Mouse (Mus musculus): ENCODE measurements around the gene Nsd2.

Nsd2 gene

DNA sequence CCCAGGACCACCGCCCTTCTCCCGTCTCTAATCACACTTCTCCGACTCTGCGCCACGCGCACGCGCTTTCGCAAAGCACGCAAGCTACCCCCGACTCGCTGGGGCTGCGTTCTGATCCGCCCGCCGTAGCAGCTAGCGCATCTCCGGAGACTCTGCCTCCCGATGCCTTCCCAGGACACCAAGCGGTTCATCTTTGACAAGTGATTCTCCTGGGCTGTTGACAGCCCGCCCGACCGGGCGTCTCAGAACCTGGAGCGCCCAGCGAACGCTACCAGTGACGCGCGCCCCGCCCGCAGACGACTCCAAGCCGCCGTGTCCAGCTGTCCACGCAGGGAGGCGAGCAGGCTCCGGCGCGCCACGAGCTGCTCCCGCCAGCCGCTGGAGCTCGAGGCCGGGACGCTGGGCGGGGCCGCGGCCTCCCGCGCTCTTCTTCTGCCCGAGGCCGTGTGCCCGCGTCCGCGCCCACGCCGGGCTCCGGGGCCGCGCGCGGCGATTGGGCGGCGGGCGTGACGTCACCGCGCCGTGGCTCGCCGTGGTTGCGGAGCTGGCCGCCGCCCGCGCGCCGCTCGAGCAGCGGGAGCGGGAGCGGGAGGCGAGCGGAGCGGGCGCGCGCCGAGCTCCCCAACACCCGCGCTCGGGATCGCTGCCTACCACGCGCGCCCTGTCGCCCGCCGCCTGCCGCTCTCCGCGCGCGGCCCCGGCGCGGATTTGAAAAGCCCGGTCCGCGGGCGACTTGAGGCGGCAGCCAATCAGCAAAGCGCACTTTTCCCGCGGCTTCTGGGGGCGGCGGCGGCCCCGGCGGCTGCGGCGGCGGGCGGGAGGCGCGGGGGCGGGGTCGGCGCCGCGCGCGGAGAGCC, at the start of gene Nsd2:
Nsd2 (plus strand) TSS at position 850 of the 857 bp plus-strand sequence.
- WGBS = 1% methylated on average over 125 of the region's 136 CpGs

GRCm38 (mm10) chr5:33781964-33782344, 38.6 kb upstream of the Nsd2 start:
- WGBS = 3% methylated on average over 11 of the region's 11 CpGs

- under 1% methylated on average over 64 of the region's 65 CpGs for WGBS
Measured at GRCm38 (mm10) chr5:33782345-33782998, 38.1 kb upstream of the Nsd2 start, which contains the start of gene Letm1. TSS of gene Letm1 (minus strand) at chr5:33782817.

GRCm38 (mm10) chr5:33782999-33783390, 37.5 kb upstream of the Nsd2 start:
- WGBS = 6% methylated on average over 6 of the region's 6 CpGs

- 79% methylated on average over 5 of the region's 5 CpGs for WGBS
Measured at GRCm38 (mm10) chr5:33791912-33792643, 28.4 kb upstream of the Nsd2 start.

DNA sequence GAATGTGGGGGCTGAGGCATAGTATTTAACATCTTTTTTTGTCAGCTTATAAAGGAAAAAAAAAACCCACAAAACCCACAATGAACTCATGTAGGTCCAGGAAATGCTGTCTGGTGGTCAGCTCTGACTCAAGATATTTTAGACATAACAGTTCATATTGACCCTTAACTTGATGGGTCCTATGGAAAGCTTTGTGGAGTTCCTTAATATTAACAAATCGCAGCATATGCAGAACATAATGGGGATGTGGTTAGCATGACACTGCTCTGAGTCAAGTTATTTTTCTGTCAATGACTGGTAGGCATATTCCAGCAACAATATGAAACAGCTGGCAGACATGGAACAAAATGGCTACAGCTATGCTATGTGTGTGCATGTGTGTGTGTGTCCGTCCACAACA, 17.2 kb upstream of the Nsd2 start:
- 89% methylated on average over 2 of the region's 2 CpGs for WGBS

DNA sequence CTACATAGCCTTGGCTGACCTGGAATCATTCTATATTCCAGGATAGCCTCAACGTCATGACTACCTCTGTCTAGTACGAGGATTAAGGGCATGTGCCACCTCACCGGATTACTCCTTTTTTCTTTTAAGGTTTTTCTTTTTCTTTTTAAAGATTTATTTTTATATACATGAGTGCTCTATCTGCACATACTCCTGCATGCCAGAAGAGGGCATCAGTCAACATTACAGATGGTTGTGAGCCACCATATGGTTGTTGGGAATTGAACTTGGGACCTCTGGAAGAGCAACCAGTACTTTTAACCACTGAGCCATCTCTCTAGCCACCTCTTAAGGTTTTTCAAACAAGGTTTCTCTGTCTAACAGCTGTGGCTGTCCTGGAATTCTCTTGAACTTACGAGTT, 9.0 kb upstream of the Nsd2 start:
- 86% methylated on average over 4 of the region's 4 CpGs for WGBS

GRCm38 (mm10) chr5:33816008-33816725, 4.4 kb upstream of the Nsd2 start:
- 87% methylated on average over 6 of the region's 6 CpGs for WGBS

DNA sequence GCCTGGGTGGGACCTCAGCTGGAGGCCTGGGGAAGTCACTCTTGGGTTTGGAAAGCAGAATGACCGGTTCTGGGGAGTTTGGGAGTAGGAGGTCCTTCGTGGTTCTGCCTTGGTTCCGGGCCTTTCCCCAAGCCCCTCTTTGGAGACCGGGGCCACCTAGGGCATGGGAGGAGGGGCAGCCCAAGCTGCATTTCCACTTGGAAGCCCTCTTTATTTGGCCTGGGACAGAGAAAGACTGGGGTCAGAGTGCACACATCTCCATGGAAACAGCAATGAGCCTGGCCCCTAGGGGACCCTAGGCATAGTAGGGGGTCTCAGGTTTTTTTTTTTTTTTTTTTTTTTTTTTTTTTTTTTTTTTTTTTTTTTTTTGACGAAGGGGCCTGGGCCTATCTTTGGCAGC, 2.4 kb upstream of the Nsd2 start:
- WGBS = 43% methylated on average over 5 of the region's 5 CpGs

- 7% methylated on average over 9 of the region's 9 CpGs for WGBS
Measured at GRCm38 (mm10) chr5:33819141-33819875, 1.2 kb upstream of the Nsd2 start.

DNA sequence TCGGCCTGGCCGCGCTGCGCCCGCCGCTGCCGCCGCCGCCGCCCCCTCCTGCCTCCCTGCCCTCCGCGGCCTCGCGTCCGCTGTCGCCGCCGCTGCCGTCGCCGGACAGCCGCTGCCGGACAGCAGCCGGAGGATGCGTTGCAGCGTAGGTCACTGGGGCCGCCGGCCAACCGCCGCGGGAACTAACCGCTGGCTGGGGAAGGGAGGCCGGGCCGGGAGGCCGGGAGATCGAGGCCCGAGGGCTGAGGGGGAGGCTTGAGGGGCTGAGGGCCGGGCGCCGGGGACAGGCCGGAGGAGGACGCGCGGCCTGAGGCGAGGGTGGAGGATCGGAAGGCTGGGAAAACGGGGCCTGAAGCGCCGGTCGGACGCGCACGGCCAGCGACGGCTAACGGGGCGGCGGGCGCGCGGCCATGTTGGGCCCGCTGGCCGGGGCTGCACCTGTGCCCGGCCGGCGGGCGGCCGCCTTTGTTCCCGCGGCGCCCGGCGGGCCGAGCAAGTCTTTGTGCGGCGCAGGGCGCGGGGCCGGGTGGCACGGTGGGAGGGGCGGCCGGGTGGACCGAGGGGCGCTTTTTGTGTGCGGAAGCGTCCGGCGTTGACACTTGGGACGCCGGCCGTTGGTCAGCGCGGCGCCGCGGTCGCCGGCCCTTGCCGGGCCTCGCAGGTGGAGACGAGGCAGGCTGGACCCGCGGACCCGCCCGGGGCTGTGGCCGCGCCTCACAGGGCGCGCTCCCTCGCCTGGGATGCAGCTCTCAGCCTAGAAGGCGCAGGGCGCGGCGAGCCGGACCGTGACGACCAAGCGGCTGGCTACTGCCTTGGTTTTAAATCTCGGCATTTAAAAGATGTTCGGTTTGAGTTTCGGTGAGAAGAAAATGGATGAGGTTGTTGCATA, 452 bp downstream of the Nsd2 start:
- WGBS = under 1% methylated on average over 111 of the region's 121 CpGs

GRCm38 (mm10) chr5:33821901-33822427, 1.4 kb downstream of the Nsd2 start:
- WGBS = 24% methylated on average over 2 of the region's 2 CpGs

GRCm38 (mm10) chr5:33822456-33822855, 1.9 kb downstream of the Nsd2 start:
- WGBS = 22% methylated on average over 3 of the region's 3 CpGs

GRCm38 (mm10) chr5:33828107-33828506, 7.6 kb downstream of the Nsd2 start:
- 73% methylated on average over 8 of the region's 8 CpGs for WGBS

- WGBS = 90% methylated on average over 3 of the region's 3 CpGs
Measured at GRCm38 (mm10) chr5:33829958-33830357, 9.4 kb downstream of the Nsd2 start.

DNA sequence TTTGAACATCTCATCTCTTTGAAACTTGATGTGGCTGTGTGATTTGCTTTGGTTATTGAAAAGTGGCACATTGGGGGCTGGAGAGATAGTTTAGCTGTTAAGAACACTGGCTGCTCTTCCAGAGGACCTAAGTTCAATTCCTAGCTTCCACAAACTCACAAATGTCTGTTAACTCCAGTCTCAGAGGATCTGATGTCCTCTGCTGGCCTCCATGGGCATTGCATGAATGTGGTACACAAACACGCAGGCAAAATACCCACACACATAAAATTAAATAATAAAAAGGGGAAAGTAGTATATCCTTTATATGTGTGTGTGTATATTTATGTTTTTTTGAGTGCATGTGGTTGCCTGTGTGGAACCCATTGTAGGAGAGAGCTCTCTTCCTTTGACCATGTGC, 10.3 kb downstream of the Nsd2 start:
- WGBS = 70% methylated on average over 1 of the region's 1 CpGs

DNA sequence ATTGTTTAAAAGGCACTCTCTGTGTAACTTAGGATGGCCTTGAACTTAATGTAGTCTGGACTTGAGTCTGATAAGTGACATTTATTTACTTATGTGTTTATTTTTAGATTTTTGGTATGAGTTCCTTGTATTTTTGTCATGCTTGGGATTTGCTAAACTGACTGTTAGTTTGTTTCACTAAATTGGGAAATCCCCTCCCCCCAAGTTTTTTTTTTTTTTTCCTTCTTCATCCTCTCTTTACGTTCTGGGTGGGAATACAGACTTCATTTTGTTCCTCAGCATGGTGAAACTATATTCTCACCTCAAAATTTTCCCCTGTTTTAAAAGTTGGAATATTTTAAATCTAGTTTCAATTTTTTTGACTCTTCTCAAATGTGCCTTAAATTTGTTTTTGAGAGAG, 20.8 kb downstream of the Nsd2 start:
- 90% methylated on average over 1 of the region's 1 CpGs for WGBS

- 82% methylated on average over 4 of the region's 4 CpGs for WGBS
Measured at GRCm38 (mm10) chr5:33842549-33842948, 22.0 kb downstream of the Nsd2 start.

DNA sequence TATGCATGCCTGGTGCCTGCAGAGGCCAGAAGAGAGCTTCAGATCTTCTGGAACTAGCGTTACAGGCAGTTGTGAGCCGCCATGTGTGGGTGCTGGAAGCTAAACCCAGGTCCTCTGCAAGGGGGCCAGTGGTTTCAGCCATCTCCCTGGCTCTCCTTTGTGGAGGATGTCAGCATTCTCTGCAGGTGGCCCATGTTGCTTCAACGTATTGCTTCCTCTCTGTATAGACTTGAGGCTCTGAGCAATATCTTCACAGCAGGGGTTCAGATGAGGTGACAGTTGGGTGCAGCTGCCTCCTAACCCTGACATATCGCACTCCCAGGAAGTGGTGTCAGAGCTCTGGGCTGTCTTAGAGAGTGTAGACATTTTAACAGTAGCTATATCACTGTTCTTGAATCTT, 30.9 kb downstream of the Nsd2 start:
- WGBS = 87% methylated on average over 4 of the region's 4 CpGs

GRCm38 (mm10) chr5:33853086-33853485, 32.6 kb downstream of the Nsd2 start:
- WGBS = 92% methylated on average over 1 of the region's 1 CpGs

Measured in cerebral cortex, adult 2 months (tissue).